Mouse (Mus musculus): ENCODE measurements around the gene Troap.

- TF ChIP-seq HCFC1 (IDR thresholded peaks at IDR 0.05; ENCODE audit: borderline replicate concordance, insufficient read depth, low read length) = no peak
- no peak for TF ChIP-seq MAFK (IDR thresholded peaks at IDR 0.05; ENCODE audit: insufficient read depth, low read depth, low read length)
These were observed 8.7 kb upstream of the Troap start for GRCm38 (mm10) chr15:99065557-99066165.

Measured in ES-E14 (cell line).